Mouse (Mus musculus) cerebellum, adult 2 months (tissue): Measurements from ENCODE around the gene Vps8.

Experiments used
- CTCF ChIP-seq: fragments of 200-500 bp; IDR thresholded peaks from 2 replicates; pipeline ENCODE4 v1.5.1; 2011; ENCODE audit warnings: low read depth, mild to moderate bottlenecking, control low read depth, low read length, moderate library complexity, borderline replicate concordance; ENCODE audit not compliant: insufficient read depth
- POLR2A ChIP-seq: fragments of 200-500 bp; IDR thresholded peaks from 2 replicates; pipeline ENCODE4 v1.6.1; 2011; ENCODE audit warnings: low read length, control low read depth, borderline replicate concordance; ENCODE audit not compliant: insufficient read depth

DNA sequence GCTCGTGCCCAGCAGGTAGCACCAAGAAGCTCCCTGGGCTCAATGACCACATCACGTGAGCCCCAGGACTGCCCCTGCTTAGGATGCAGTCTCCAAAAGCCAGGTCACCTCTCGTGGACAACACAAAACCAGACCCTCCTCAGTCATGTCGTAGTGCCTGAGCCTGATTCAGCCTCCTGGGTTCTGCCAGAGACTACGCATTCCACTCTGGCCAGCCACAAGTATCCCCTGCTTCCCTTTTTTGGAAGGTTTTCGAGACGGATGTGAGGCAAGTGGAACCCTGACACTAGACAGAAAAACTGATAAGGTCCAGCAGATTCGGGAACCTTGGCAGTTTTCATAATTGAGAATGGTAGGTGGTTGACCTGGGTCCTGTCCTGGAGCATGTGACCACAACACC, 47.8 kb upstream of the Vps8 start:
- no peak for TF ChIP-seq CTCF
- no peak for TF ChIP-seq POLR2A
